Comparison of ENCODE assay signal across 21 mouse cellular contexts in the genomic region with DNA sequence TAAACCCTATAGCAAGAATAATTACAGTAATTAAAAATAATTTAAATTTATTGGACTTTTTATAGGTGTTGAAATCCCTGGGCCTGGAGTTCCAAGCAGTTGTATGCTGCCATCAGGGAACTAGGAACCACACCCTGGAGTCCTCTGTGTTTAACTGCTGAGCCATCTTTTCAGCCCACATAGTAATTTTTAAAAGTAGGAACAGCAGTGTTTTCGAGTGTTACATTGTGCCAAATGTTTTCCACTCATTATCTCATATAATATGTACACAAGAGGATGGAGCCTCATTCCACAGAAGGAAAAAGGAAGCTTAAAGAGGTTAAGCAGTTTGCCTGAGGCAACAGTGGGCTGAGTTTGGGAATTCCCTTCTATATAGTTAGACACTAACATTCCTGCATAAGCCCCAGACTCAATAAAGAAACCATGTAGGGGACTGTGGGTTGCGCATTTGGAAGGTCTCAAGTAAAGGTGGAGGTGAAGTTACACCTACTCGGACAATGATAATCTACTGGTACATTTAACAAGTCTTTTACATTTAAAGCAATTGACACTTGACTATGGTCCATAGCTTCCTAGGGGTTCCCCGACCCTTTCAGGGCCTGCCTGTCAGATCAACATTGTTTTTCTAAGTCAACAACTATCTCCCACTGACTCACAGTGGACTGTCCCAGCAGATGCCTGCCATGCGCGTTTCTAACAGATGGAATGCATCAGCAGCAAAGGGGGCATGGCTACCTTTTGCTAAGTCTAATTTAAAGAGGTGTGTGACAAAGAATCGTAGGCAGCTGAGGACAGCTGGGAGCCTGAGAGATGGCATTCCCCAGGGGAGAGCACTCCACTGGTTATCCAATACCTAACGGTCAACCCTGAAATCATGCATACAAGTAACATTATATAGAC. TPM values are rescaled to one million over a fixed set of nuclear protein-coding genes. Genes with fewer than 3 reads are reported as not detected.
DNase-seq lines count a peak whose midpoint lies in the region; ATAC-seq and TF ChIP-seq lines count a peak whose summit lies in the region.
"Had no signal": no experiment of that assay in that cellular context is flagged by ENCODE, and none has a peak within 500 bp of the region (broad histone marks: within the 10 kb centered on the region; RNA-seq: fewer than 3 reads in every experiment).

No protein-coding gene starts in this region.

- H3K4me2 ChIP-seq in forebrain, postnatal 0 days (ENCODE audit: low read depth), result no peak overlapping the region
- no peak overlapping the region for H3K4me2 ChIP-seq in forebrain, embryonic 15.5 days (replicated peaks)
- H3K4me2 ChIP-seq in limb, embryonic 13.5 days (replicated peaks), result no peak overlapping the region
- H3K4me2 ChIP-seq: midbrain, embryonic 11.5 days had no signal

- peaks cover 3% of the 10 kb centered on the region for H3K36me3 ChIP-seq in forebrain, postnatal 0 days (ENCODE audit: insufficient read depth)
- H3K36me3 ChIP-seq in forebrain, embryonic 15.5 days, result peaks cover 4% of the 10 kb centered on the region
- no peaks in the 10 kb centered on the region for H3K36me3 ChIP-seq in embryonic facial prominence, embryonic 10.5 days (replicated peaks)
- peaks cover 1% of the 10 kb centered on the region; the same call in 1 of the 2 replicates for H3K36me3 ChIP-seq in limb, embryonic 13.5 days

- DNase-seq in forebrain, postnatal 0 days, result no peak
- DNase-seq in layer of hippocampus, adult 9-11 months, result peak; percentile 29
- no peak for DNase-seq in layer of hippocampus, adult 8-10 months (ENCODE audit: low spot score in 2 of 2)
- DNase-seq in embryonic facial prominence, embryonic 10.5 days (ENCODE audit: low spot score), result peak; percentile 30
- DNase-seq in adrenal gland, postnatal 4 days (ENCODE audit: low spot score in 2 of 2), result no peak
- DNase-seq in left cerebral cortex, adult 11 months (ENCODE audit: low spot score), result no peak
- DNase-seq: adrenal gland, postnatal 10 days; cerebellum, adult 9-10 months; gastrocnemius, postnatal 10 days; kidney, adult 9 months; liver; liver, postnatal 0 days; lung, postnatal 36 days; spleen, adult 18-20 months; thymus, adult 18-20 months had no signal

- H3K9me3 ChIP-seq in forebrain, postnatal 0 days (ENCODE audit: low read length), result no peaks in the 10 kb centered on the region
- H3K9me3 ChIP-seq in forebrain, embryonic 15.5 days, result no peaks in the 10 kb centered on the region
- no peaks in the 10 kb centered on the region for H3K9me3 ChIP-seq in embryonic facial prominence, embryonic 10.5 days
- H3K9me3 ChIP-seq in limb, embryonic 13.5 days, result no peaks in the 10 kb centered on the region

- TF ChIP-seq CTCF in forebrain, postnatal 0 days (IDR thresholded peaks at IDR 0.05; ENCODE audit: low read depth), result no peak

- no peak overlapping the region for H3K4me3 ChIP-seq in forebrain, postnatal 0 days (ENCODE audit: low read depth, low read length)
- no peak overlapping the region for H3K4me3 ChIP-seq in forebrain, embryonic 15.5 days
- no peak overlapping the region for H3K4me3 ChIP-seq in embryonic facial prominence, embryonic 10.5 days
- H3K4me3 ChIP-seq in limb, embryonic 13.5 days, result no peak overlapping the region
- H3K4me3 ChIP-seq: erythroblast, embryonic 14.5 days had no signal

- no peaks in the 10 kb centered on the region for H3K4me1 ChIP-seq in forebrain, postnatal 0 days (ENCODE audit: insufficient read depth)
- H3K4me1 ChIP-seq in forebrain, embryonic 15.5 days, result no peaks in the 10 kb centered on the region
- peaks cover 8% of the 10 kb centered on the region for H3K4me1 ChIP-seq in embryonic facial prominence, embryonic 10.5 days
- peaks cover 10% of the 10 kb centered on the region for H3K4me1 ChIP-seq in limb, embryonic 13.5 days

- 77% methylated on average over 8 of the region's 8 CpGs for WGBS in forebrain, postnatal 0 days
- WGBS in forebrain, embryonic 15.5 days, result 74% methylated on average over 8 of the region's 8 CpGs
- 51% methylated on average over 8 of the region's 8 CpGs for WGBS in embryonic facial prominence, embryonic 10.5 days
- 23% methylated on average over 8 of the region's 8 CpGs for WGBS in limb, embryonic 13.5 days

- no peak overlapping the region for H3K9ac ChIP-seq in forebrain, postnatal 0 days
- H3K9ac ChIP-seq in forebrain, embryonic 15.5 days (replicated peaks), result no peak overlapping the region
- H3K9ac ChIP-seq in limb, embryonic 13.5 days, result no peak overlapping the region
- H3K9ac ChIP-seq: liver, postnatal 0 days had no signal

- 0 out of 2 replicates have a peak, but pooled peaks have one; percentile 7 for ATAC-seq in forebrain, postnatal 0 days
- ATAC-seq in forebrain, embryonic 15.5 days (replicated peaks), result no peak
- peak; percentile 85 for ATAC-seq in limb, embryonic 13.5 days (ENCODE audit: low FRiP score, low read depth)
- ATAC-seq: forebrain, embryonic 16.5 days; liver, postnatal 0 days had no signal

- H3K27me3 ChIP-seq in forebrain, postnatal 0 days (ENCODE audit: insufficient read depth, low read length), result no peaks in the 10 kb centered on the region
- H3K27me3 ChIP-seq in forebrain, embryonic 15.5 days, result no peaks in the 10 kb centered on the region
- H3K27me3 ChIP-seq in embryonic facial prominence, embryonic 10.5 days (replicated peaks; ENCODE audit: low read depth, poor library complexity, severe bottlenecking), result no peaks in the 10 kb centered on the region
- H3K27me3 ChIP-seq in limb, embryonic 13.5 days, result no peaks in the 10 kb centered on the region

- no peak overlapping the region for H3K27ac ChIP-seq in forebrain, postnatal 0 days (ENCODE audit: low read depth, low read length)
- no peak overlapping the region for H3K27ac ChIP-seq in forebrain, embryonic 15.5 days (replicated peaks)
- no peak overlapping the region for H3K27ac ChIP-seq in embryonic facial prominence, embryonic 10.5 days (replicated peaks)
- no peak overlapping the region for H3K27ac ChIP-seq in limb, embryonic 13.5 days
- H3K27ac ChIP-seq: hindbrain, postnatal 0 days had no signal

RNA-seq across cellular contexts. Expression of a gene that starts 19.3 kb away (rescaled TPM):
- total RNA-seq in forebrain, postnatal 0 days (2014; rRNA removed), result 2.8 and 4.4 TPM in 2 replicates
- polyA plus RNA-seq in forebrain, postnatal 0 days (2015; fragmentation: Nextera tagmentation; extraction: Ambion mirVana), result 3.1 and 3.9 TPM in 2 replicates
- polyA plus RNA-seq in forebrain, embryonic 15.5 days (2015; fragmentation: Nextera tagmentation; extraction: Ambion mirVana), result 0.78 and 1.1 TPM in 2 replicates
- 1 to 10 TPM; 4.6 to 6.4 (median 5.7) TPM for total RNA-seq in layer of hippocampus, adult 8-10 months (2022)
- polyA plus RNA-seq in embryonic facial prominence, embryonic 10.5 days (2016; fragmentation: Nextera tagmentation; extraction: Ambion mirVana), result 1.7 and 3.0 TPM in 2 replicates
- polyA plus RNA-seq in limb, embryonic 13.5 days (2015; fragmentation: Nextera tagmentation; extraction: Ambion mirVana), result 51.6 and 52.9 TPM in 2 replicates
- total RNA-seq in adrenal gland, postnatal 4 days (2021), result 100 to 1,000 TPM in 1 of 2 experiments, 10 to 100 TPM in 1; 97.7 to 108 TPM
- polyA plus RNA-seq: erythroblast, embryonic 14.5 days had no signal

Comparison
In these comparisons a context has a peak if more than half of its experiments do, and no peak if none do; other contexts are left out.
1. DNase-seq: peak in layer of hippocampus, adult 9-11 months (single experiment) and embryonic facial prominence, embryonic 10.5 days (single experiment); none in forebrain, postnatal 0 days (single experiment), layer of hippocampus, adult 8-10 months (0 of 2), adrenal gland, postnatal 4 days (0 of 2) and left cerebral cortex, adult 11 months (single experiment).
2. RNA of a gene that starts 19.3 kb away (polyA plus RNA-seq): 51.6 to 52.9 TPM in limb, embryonic 13.5 days; 3.1 to 3.9 TPM in forebrain, postnatal 0 days, 1.7 to 3.0 TPM in embryonic facial prominence, embryonic 10.5 days and 0.78 to 1.1 TPM in forebrain, embryonic 15.5 days; every median in the first group is over 10 times any median in the second.